In genomic region chr17:29305058-29305806, GRCm38 (mm10) we compare ENCODE assay signal across 8 mouse cellular contexts. TPM values are rescaled to one million over a fixed set of nuclear protein-coding genes. Genes with fewer than 3 reads are reported as not detected.
A peak's percentile ranks its signal among the peaks of the same experiment; 100 is the strongest.
DNase-seq lines count a peak whose midpoint lies in the region; ATAC-seq lines count a peak whose summit lies in the region.

No protein-coding gene starts in this region.

- H3K4me3 ChIP-seq in midbrain, embryonic 10.5 days: no peak overlapping the region
- no peak overlapping the region for H3K4me3 ChIP-seq in midbrain, embryonic 14.5 days (replicated peaks; ENCODE audit: low read depth, low read length)
- no peak overlapping the region for H3K4me3 ChIP-seq in hindbrain, embryonic 13.5 days

- H3K4me1 ChIP-seq in midbrain, embryonic 10.5 days: peaks cover 37% of the 10 kb centered on the region
- H3K4me1 ChIP-seq in midbrain, embryonic 14.5 days (ENCODE audit: control insufficient read depth, insufficient read depth, low read length): no peaks in the 10 kb centered on the region
- peaks cover 13% of the 10 kb centered on the region for H3K4me1 ChIP-seq in hindbrain, embryonic 13.5 days (replicated peaks)

- H3K27ac ChIP-seq in midbrain, embryonic 10.5 days (replicated peaks): no peak overlapping the region; the same call in 1 of the 2 replicates
- no peak overlapping the region for H3K27ac ChIP-seq in midbrain, embryonic 14.5 days (replicated peaks; ENCODE audit: low read depth, low read length)
- H3K27ac ChIP-seq in hindbrain, embryonic 13.5 days: no peak overlapping the region; the same call in 1 of the 2 replicates

- no peaks in the 10 kb centered on the region; the same call in 1 of the 2 replicates for H3K9me3 ChIP-seq in midbrain, embryonic 10.5 days (replicated peaks)
- H3K9me3 ChIP-seq in midbrain, embryonic 14.5 days (ENCODE audit: control insufficient read depth, low read length): no peaks in the 10 kb centered on the region
- H3K9me3 ChIP-seq in hindbrain, embryonic 13.5 days: no peaks in the 10 kb centered on the region

- no peak for ATAC-seq in midbrain, embryonic 14.5 days (ENCODE audit: low FRiP score, low TSS enrichment)
- ATAC-seq in hindbrain, embryonic 13.5 days (ENCODE audit: low FRiP score): no peak
- no peak for ATAC-seq in frontal cortex, adult (ENCODE audit: low TSS enrichment)

- peak; percentile 43 for DNase-seq in midbrain, embryonic 10.5 days (ENCODE audit: low spot score)
- DNase-seq in midbrain, embryonic 14.5 days: no peak
- DNase-seq in embryo, embryonic 11 days: peak; percentile 55
- peak; percentile 48 to 67 for DNase-seq in lung, postnatal 4 days
- no peak for DNase-seq in layer of hippocampus, adult 8-10 months (ENCODE audit: low spot score in 2 of 2)
- no peak for DNase-seq in left cerebral cortex, adult 9 months (ENCODE audit: low spot score in 2 of 2)

- H3K36me3 ChIP-seq in midbrain, embryonic 10.5 days: peaks cover 28% of the 10 kb centered on the region
- peaks cover 26% of the 10 kb centered on the region for H3K36me3 ChIP-seq in midbrain, embryonic 14.5 days (ENCODE audit: control insufficient read depth, insufficient read depth, low read length)
- peaks cover 25% of the 10 kb centered on the region for H3K36me3 ChIP-seq in hindbrain, embryonic 13.5 days

- H3K9ac ChIP-seq in midbrain, embryonic 14.5 days (replicated peaks; ENCODE audit: low read length): no peak overlapping the region
- 0 out of 2 replicates have a peak overlapping the region, but pooled peaks have one; percentile 1 for H3K9ac ChIP-seq in hindbrain, embryonic 13.5 days

- H3K4me2 ChIP-seq in midbrain, embryonic 14.5 days (ENCODE audit: low read length): no peak overlapping the region
- no peak overlapping the region for H3K4me2 ChIP-seq in hindbrain, embryonic 13.5 days

- WGBS in midbrain, embryonic 10.5 days: 37% methylated on average over 15 of the region's 15 CpGs
- 30% methylated on average over 15 of the region's 15 CpGs for WGBS in midbrain, embryonic 14.5 days
- WGBS in hindbrain, embryonic 13.5 days: 29% methylated on average over 15 of the region's 15 CpGs

- no peaks in the 10 kb centered on the region for H3K27me3 ChIP-seq in midbrain, embryonic 10.5 days (ENCODE audit: low read depth, poor library complexity, severe bottlenecking)
- H3K27me3 ChIP-seq in midbrain, embryonic 14.5 days (ENCODE audit: control insufficient read depth, insufficient read depth, low read length): no peaks in the 10 kb centered on the region
- H3K27me3 ChIP-seq in hindbrain, embryonic 13.5 days: no peaks in the 10 kb centered on the region

RNA-seq across cellular contexts. Expression of gene Pi16, which starts 12.2 kb away (rescaled TPM):
- 0.75 and 0.82 TPM in 2 replicates for polyA plus RNA-seq in midbrain, embryonic 10.5 days (2016; fragmentation: Nextera tagmentation; extraction: Ambion mirVana)
- polyA plus RNA-seq in midbrain, embryonic 14.5 days (2014; fragmentation: Nextera tagmentation; extraction: Ambion mirVana): 1.3 and 2.8 TPM in 2 replicates
- polyA plus RNA-seq in hindbrain, embryonic 13.5 days (2015; fragmentation: Nextera tagmentation; extraction: Ambion mirVana): 1.3 and 2.0 TPM in 2 replicates
- total RNA-seq in layer of hippocampus, adult 8-10 months (2022): 1 to 10 TPM in 2 of 4 experiments, under 1 TPM in 2; 0.83 to 1.3 (median 1.1) TPM

RNA-seq across cellular contexts. Expression of gene BC004004, which starts 36.6 kb away (rescaled TPM):
- 62.8 and 67.9 TPM in 2 replicates for polyA plus RNA-seq in midbrain, embryonic 10.5 days (2016; fragmentation: Nextera tagmentation; extraction: Ambion mirVana)
- polyA plus RNA-seq in midbrain, embryonic 14.5 days (2014; fragmentation: Nextera tagmentation; extraction: Ambion mirVana): 117 and 122 TPM in 2 replicates
- 108 and 111 TPM in 2 replicates for polyA plus RNA-seq in hindbrain, embryonic 13.5 days (2015; fragmentation: Nextera tagmentation; extraction: Ambion mirVana)
- total RNA-seq in layer of hippocampus, adult 8-10 months (2022): 100 to 1,000 TPM in 1 of 4 experiments, 10 to 100 TPM in 3; 85.3 to 108 (median 90.5) TPM

RNA-seq across cellular contexts. Expression of gene Ppil1, which starts 41.2 kb away (rescaled TPM):
- 205 and 232 TPM in 2 replicates for polyA plus RNA-seq in midbrain, embryonic 10.5 days (2016; fragmentation: Nextera tagmentation; extraction: Ambion mirVana)
- 112 and 114 TPM in 2 replicates for polyA plus RNA-seq in midbrain, embryonic 14.5 days (2014; fragmentation: Nextera tagmentation; extraction: Ambion mirVana)
- polyA plus RNA-seq in hindbrain, embryonic 13.5 days (2015; fragmentation: Nextera tagmentation; extraction: Ambion mirVana): 106 and 114 TPM in 2 replicates
- total RNA-seq in layer of hippocampus, adult 8-10 months (2022): 10 to 100 TPM; 16.1 to 18.5 (median 16.4) TPM

RNA-seq across cellular contexts. Expression of gene Mtch1, which starts 42.5 kb away (rescaled TPM):
- polyA plus RNA-seq in midbrain, embryonic 10.5 days (2016; fragmentation: Nextera tagmentation; extraction: Ambion mirVana): 277 and 318 TPM in 2 replicates
- 533 and 550 TPM in 2 replicates for polyA plus RNA-seq in midbrain, embryonic 14.5 days (2014; fragmentation: Nextera tagmentation; extraction: Ambion mirVana)
- 423 TPM in 2 replicates for polyA plus RNA-seq in hindbrain, embryonic 13.5 days (2015; fragmentation: Nextera tagmentation; extraction: Ambion mirVana)
- 100 to 1,000 TPM; 562 to 622 (median 577) TPM for total RNA-seq in layer of hippocampus, adult 8-10 months (2022)

RNA-seq across cellular contexts. Expression of gene Fgd2, which starts 55.5 kb away (rescaled TPM):
- polyA plus RNA-seq in midbrain, embryonic 10.5 days (2016; fragmentation: Nextera tagmentation; extraction: Ambion mirVana): 3.8 and 4.1 TPM in 2 replicates
- 4.4 and 4.9 TPM in 2 replicates for polyA plus RNA-seq in midbrain, embryonic 14.5 days (2014; fragmentation: Nextera tagmentation; extraction: Ambion mirVana)
- 3.8 and 5.3 TPM in 2 replicates for polyA plus RNA-seq in hindbrain, embryonic 13.5 days (2015; fragmentation: Nextera tagmentation; extraction: Ambion mirVana)
- 10 to 100 TPM in 2 of 4 experiments, 1 to 10 TPM in 2; 5.5 to 13.8 (median 10.3) TPM for total RNA-seq in layer of hippocampus, adult 8-10 months (2022)

Comparison
In these comparisons a context has a peak if more than half of its experiments do, and no peak if none do; other contexts are left out.
1. DNase-seq: peak in midbrain, embryonic 10.5 days (single experiment), embryo, embryonic 11 days (single experiment) and lung, postnatal 4 days (2 of 2); none in midbrain, embryonic 14.5 days (single experiment), layer of hippocampus, adult 8-10 months (0 of 2) and left cerebral cortex, adult 9 months (0 of 2).